Mouse (Mus musculus): ENCODE measurements around the gene Gm3183.
"Not testable (repeated sequence)": the region's sequence is repeated elsewhere in the genome, so short reads cannot be mapped to it uniquely, and the experiment has no call there.

The Gm3183 gene

GRCm38 (mm10) chr5:94865136-94865535 is at the start of gene Gm3183:
TSS of gene Gm3183 (plus strand) at chr5:94865436.
- not testable (repeated sequence) for DNase-seq

All from lung, postnatal 14 days (tissue).